Mouse (Mus musculus) embryonic fibroblast, embryonic 13.5 days (primary cell): ENCODE data around the gene Pcbp3.

Experiments
- CTCF ChIP-seq: IDR thresholded peaks from 2 replicates; pipeline ENCODE4 v1.5.1; 2011; ENCODE audit warnings: mild to moderate bottlenecking, control low read depth, low read length, moderate library complexity, borderline replicate concordance; ENCODE audit not compliant: insufficient read depth
- POLR2A ChIP-seq: IDR thresholded peaks from 2 replicates; pipeline ENCODE4 v1.6.1; 2011; ENCODE audit warnings: low read depth, mild to moderate bottlenecking, control low read depth, low read length, moderate library complexity

GRCm38 (mm10) chr10:76764927-76765326, 196.8 kb downstream of the Pcbp3 start:
- no peak for TF ChIP-seq CTCF
- TF ChIP-seq POLR2A, result no peak
